Mouse (Mus musculus): ENCODE results near the gene Mipol1.
"Not testable (repeated sequence)": the region's sequence is repeated elsewhere in the genome, so short reads cannot be mapped to it uniquely, and the experiment has no call there.

The Mipol1 gene

GRCm38 (mm10) chr12:57428767-57429166 is 198.5 kb downstream of the Mipol1 start:
- DNase-seq, result no peak

DNA sequence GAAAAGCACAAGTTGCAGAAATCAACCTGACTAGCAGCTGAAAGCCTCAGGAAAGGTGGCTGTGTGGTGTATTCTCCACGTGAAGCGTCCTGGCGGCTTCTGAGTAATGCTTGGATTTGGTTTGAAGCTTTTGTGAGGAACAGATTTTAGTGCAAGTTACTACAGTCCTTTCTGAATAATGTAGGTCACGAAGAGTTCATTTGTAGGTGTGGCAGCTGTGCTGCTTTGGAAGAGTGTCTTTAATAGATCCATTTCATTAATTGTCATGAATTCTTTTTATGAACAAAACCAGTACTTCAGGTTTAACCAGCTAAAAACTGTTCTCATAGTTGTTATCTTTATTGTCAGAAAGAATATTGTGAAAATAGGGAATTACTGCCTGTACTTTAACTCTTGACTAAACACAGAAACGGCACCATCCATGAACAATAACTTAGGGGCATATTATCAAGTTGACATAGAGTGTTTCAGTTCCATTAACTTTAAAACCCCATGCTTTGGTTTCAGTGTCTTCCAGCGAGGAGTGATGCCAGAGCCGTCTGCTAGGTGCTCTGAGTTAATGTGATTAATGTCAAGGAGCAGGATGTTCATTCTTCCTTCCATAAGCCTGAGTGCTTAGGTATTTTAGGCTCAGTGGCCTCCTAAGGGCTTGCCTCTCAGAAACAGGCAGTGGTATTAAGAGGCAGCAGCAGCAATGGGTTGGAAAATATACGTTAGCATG is 206.9 kb downstream of the Mipol1 start:
- not testable (repeated sequence) for DNase-seq

DNA sequence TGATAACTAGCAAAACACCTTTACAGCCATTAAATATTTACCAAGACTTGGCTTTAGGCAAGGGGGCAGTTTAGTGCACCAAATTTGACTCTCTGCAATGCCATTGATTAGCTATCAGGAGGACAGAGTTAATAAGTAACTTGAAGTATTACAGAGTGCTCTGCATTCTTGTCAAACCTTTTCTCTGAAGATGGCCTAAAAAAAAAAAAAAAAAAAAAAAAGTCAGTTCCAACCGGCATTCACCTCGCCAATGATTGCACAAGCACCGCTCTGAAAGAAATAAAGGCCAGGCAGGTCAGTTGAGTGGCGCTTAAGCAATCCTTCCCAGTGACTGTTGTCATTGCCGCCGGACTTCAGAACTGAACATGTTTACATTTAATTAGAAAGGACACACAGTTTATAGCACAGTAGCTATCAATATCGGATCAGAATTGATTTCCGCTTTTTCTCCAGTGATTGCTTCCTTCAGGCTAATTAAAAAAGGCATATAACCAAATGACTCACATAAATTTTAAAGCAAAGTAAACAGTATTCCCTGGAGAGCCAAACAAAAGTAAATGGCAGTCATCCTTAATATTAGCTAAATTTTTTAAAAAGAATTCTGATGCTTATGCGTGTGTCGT is 214.2 kb downstream of the Mipol1 start:
- no peak for DNase-seq

DNA sequence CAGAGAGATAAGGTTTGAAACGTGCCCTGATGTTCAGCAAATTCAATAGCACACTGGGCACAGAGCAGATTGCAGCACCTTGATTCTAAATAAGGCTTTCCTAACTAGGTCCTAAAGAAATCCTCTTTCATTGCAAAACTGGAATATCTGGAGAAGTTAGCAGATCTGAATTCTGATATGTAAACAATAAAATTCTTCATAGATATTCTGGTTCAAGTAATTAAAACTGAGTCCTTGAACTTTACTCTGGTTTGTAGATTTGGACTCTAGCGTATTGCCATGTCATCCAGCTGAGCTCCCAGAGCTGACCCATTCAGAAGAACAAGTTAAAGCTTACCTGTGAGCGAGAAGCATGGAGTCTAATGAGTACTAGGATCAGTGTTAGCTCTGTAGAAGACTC is 217.1 kb downstream of the Mipol1 start:
- no peak for DNase-seq

DNA sequence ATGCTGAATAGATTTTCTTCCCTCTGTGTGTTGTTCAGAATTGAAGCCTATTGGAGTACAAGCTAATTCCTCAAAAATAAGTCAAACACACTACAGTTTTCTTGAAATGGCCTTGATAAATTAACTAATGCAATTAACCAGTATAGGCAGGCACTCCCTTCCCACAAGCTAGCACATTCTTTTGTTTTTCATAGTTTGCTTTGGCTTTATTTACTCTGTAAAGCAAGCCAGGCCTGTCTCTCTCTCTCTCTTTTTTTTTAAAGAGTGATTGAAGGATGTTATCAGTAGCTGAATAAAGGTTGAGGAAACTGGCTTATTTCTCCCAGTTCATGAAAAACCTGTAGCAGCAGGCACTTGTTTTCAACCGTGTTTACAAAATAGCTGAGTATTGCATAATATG is 219.1 kb downstream of the Mipol1 start:
- DNase-seq, result no peak

DNA sequence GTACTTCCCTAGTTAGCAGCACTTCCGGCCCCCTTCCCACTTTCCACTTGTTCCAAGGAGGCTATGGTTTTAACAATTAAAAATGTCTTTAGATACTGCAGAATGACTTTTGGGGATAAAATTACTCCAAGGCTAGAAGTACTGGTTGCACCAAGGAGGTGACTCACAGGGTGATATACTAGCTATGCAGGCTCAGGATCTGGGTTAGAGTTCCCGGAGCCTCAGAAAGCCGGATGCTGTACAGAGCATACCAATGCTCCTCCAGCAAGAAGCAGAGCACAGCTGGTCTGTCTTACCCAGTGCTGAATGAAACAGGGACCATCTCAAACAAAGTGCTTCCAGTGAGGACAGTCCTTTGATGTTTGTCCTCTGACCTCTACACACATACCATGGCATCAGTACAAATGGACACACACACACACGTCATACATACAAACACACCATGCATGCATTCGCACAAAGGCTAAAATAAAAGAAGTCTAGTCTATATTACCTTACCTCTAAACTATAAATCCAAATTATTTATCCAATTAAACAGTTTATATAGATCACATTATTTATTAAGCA is 219.9 kb downstream of the Mipol1 start:
- DNase-seq, result no peak

DNA sequence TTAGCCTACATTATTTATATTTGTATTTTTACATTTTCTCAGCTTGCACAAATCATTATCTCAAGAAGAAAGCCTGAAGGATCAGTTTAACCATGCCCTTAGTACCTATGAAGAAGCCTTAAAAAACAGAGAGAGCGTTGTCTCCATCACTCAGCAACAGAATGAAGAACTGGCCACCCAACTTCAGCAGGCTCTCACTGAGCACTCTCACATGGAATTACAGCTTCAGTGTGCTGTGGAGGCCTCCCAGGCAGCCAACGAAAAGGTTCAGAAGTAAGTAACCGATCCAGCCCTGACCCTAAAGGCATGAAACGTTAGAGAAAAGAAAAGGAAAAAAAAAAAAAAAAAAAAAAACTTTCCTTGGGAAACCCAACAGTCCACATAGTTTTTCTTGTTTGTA is 226.7 kb downstream of the Mipol1 start:
- DNase-seq, result no peak

GRCm38 (mm10) chr12:57457339-57457738 is 227.1 kb downstream of the Mipol1 start:
- no peak for DNase-seq

DNA sequence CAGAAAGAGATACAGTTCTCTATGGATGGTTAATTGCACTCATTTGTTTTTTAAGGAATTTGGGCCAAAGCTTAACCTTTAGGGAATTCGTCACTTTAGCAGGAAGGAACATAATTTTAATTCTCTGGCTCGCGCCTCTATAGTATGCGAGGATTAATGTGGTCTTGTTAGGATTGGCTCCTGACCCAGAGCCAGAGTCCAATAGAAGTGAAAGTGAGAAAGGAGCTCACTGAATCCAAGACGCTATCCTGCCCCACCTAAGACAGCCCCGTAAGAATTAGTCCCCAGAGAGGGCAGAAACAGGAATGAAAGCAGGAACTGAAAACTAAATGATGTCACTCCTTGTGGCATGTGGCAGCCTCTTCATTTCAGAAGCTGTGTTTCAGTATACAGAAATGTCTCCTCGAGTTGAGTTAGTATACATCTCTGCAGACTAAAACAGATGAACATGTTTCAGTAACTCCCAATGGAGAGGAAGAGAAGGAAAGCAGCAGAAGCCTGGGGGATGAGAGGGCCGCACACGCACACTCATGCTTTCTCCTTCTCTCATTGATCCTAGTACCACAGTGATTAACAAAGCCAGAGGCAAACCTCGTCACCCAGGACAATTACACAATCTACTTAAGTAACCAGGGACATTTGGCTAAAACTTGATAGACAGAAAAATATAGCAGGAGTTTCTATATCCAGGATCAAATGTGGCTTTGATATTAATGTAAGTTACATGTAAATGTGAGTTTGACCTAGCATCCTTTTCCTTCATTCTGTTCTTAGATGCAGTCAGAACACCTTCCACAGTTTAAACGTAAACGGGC is 234.5 kb downstream of the Mipol1 start:
- DNase-seq, result no peak

GRCm38 (mm10) chr12:57471786-57472185 is 241.6 kb downstream of the Mipol1 start:
- no peak for DNase-seq

DNA sequence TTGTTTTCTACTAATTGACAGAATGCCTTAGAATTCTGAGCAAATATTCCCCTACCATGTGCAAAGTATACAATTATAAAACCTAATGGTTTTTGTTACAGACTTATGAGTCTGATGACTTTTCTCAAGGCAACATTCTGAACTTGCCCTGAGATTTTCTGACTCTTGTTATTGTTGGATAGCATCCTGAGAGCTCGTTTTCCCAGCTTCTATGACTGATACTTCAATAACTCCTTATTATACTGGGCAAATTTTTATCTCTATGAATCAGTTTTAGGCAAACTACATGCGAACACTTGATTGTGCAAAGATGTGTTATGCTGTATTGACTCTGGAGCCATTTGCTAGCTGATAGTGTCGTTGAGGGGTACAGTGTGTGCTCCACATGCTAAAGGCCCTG is 246.6 kb downstream of the Mipol1 start:
- DNase-seq, result no peak

DNA sequence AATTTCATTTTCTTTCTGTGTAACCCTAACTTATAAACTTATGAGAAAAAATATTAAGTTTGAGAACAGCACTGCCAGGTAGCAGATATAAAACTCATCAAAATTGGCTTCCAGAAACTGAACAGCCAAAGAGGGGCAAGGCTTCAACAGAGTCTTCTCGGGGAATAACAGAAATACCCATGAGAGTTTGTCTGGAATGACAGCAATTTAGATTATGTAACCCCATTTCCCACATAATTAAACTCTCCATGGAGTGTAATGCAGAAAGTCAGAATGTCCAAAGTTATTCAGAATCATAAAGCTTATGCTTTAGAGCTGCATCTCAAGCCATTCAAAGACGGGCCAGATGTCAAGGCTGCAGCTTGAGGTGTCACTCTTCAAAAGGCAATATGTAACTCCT is 251.6 kb downstream of the Mipol1 start:
- DNase-seq, result no peak

DNA sequence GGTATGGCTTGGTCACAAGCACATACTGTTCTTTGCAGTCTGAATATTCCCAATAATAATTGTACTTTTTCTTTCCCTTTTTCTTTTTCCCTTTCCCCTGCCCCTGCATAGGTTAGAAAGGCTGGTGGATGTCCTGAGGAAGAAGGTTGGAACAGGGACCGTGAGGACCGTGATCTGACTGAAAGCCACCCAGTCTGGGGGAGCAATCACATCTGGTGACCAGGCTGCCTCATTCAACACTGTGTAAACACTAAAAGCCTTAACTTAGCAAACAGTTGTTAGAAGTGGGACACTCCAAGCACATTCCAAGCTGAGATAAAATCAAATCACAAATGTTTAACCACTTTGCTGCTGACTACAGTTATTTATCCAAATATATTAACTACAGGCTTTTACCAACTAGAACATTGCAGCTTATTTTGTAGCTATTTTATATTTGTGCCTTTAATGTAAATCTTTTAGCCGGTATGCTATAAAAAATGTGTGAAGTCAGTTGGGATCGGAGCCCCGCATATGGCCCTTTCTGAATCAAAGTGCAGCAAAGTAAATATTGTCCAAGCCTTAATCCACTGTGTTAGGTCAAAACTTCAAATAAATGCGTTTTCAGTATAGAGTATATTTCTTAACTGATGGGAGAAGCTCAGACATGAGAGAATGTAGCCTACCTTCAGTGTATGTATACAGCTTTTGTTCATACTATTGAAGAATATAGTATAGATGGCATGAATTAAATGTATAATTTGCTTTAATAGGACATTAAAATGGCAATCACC is 266.3 kb downstream of the Mipol1 start:
- no peak for DNase-seq

DNA sequence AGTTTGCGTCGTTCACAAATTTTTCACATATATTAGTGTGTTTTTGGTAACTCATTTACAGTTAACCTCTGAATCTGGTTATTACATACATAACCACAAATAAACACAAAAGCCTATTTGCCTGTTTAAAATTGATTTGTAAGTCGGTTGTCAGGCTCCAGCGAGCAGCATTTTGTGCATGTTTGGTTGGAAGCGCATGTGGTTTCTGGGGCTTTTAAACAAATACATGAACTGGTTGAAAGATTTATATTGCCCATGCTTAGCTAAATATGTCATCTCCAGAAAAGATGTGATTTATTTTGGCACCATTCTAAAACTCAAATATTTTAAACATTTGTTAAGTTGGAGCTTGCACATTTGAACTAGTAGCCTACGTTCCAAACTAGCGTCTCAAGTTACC is 270.0 kb downstream of the Mipol1 start:
- no peak for DNase-seq

DNA sequence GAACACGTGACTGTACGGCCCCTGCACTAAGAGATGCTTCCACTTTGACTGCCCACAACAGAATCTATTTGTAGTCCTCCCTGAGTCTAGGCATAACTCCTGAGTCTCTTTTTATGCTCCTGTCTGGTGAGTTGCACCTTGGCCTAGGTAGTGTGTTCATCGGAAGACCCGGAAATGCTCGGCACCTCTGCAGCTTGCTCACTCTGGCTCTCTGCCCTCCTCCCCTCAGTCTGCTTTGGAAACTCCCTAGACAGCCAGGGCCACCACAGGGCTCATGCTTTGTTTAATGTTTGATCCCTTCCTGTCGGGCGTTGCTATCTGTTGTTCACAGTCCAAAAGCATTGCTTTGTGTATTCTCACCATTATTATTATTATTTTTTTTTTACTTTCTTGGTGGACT is 275.1 kb downstream of the Mipol1 start:
- no peak for DNase-seq

- no peak for DNase-seq
These were observed 278.7 kb downstream of the Mipol1 start for GRCm38 (mm10) chr12:57508938-57509337.

DNA sequence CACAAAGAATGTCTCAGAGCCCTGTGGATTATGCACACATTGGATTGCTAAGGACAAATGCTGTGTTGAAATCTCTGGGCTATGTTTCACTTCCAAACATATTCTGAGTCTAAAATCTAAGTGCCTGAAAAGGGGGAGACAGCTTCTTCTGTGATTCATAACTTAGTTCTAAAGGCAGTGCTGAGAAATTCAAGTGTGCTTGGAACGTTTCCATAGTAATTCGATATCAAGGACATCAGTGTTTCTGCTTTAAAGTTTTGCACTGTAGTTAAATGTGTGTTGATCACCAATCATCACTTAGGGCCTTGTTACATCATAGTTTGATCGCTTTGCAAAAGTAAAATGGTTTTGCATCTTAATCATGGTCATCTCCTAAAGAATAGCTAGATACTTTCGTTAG is 279.5 kb downstream of the Mipol1 start:
- no peak for DNase-seq

DNA sequence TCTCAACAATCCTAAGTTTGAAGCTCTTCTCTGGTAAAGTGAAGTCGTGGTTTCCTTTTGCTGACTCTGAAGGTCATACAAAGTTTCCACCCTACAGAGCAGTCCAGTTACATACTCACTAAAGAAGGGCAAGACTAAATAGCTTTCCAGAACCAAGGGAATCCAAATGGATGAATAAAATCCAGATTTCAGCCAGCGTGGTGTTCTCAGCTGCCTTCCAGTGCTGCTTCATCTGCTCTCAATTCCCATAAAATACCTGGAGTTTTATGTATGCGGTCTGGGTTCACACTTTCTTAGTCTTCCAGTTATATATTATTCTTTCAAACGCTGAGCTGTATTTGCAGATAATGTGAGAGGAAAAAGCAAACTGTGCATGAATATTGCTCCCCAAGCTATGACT is 280.9 kb downstream of the Mipol1 start:
- DNase-seq, result no peak

GRCm38 (mm10) chr12:57511560-57511959 is 281.3 kb downstream of the Mipol1 start:
- DNase-seq, result no peak

DNA sequence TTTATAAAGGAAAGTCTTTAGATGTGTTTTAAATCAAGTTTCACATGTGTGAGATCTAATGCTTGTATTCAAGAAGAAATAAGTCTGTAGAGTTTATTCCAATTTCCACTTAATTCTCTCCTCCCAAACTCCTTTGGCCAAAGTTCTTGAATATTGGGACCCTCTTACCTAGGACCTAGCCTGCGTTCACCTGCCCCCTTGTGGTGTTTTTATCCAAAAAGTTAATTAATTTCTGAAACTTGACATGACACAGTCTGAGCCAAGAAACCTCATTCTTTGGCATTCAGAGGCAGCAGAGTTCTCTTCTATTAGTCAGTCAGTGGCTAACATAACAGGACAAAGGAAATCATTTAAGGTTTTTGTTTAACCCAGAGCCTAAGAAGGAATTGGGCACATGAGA is 284.3 kb downstream of the Mipol1 start:
- DNase-seq, result no peak

- no peak for DNase-seq
These were observed 285.6 kb downstream of the Mipol1 start for GRCm38 (mm10) chr12:57515702-57516377.

DNA sequence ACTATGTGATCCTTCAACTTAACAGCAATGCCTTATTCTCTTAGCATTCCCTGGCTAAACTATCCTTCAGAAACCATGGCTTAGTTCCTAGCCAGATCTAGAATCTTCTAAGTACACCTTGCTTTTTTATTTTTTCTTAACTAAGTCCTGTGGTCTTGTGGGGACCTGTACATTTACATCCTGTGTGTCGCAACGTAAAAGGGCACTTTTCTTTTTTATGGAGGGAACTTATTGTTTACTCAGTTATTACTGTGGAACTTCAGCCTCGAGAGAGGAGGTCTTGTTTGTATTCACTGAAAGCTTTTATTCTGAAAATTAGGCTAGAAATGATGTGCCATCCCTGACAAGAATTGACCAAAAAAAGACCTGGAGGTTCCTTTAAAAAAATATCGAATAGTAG is 298.1 kb downstream of the Mipol1 start:
- DNase-seq, result no peak
